Mouse (Mus musculus): ENCODE results near the gene Epm2a. TPM values are rescaled to one million over a fixed set of nuclear protein-coding genes. Genes with fewer than 3 reads are reported as not detected.
A peak's percentile ranks its signal among the peaks of the same experiment; 100 is the strongest.

The Epm2a gene
- polyA plus RNA-seq, 1 experiment: 23.0 TPM

GRCm38 (mm10) chr10:11438461-11438860 lies 95.3 kb downstream of the Epm2a start:
- TF ChIP-seq CTCF (IDR thresholded peaks at IDR 0.05; ENCODE audit: borderline replicate concordance, insufficient read depth, low read depth, low read length): no peak
- TF ChIP-seq POLR2A (IDR thresholded peaks at IDR 0.05; ENCODE audit: borderline replicate concordance, insufficient read depth, low read length): no peak
- DNase-seq: peak; percentile 24 to 43
- no peak overlapping the region for H3K27ac ChIP-seq (ENCODE audit: insufficient read depth, low read length)
- 0 out of 2 replicates have a peak, but pooled peaks cover 2% of the 10 kb centered on the region for H3K4me1 ChIP-seq (ENCODE audit: control insufficient read depth, insufficient read depth, low read length)
- 16% methylated on average over 10 of the region's 10 CpGs for whole genome bisulfite sequencing
- no peaks in the 10 kb centered on the region for H3K27me3 ChIP-seq (ENCODE audit: control insufficient read depth, insufficient read depth, low read length)
- no peak overlapping the region for H3K4me3 ChIP-seq (replicated peaks; ENCODE audit: insufficient read depth, low read depth, low read length)

GRCm38 (mm10) chr10:11439342-11439741 lies 96.1 kb downstream of the Epm2a start:
- TF ChIP-seq POLR2A (IDR thresholded peaks at IDR 0.05; ENCODE audit: borderline replicate concordance, insufficient read depth, low read length) (no peak), CTCF (IDR thresholded peaks at IDR 0.05; ENCODE audit: borderline replicate concordance, insufficient read depth, low read depth, low read length) (no peak)
- H3K27me3 ChIP-seq (ENCODE audit: control insufficient read depth, insufficient read depth, low read length): no peaks in the 10 kb centered on the region
- 88% methylated on average over 6 of the region's 6 CpGs for WGBS

GRCm38 (mm10) chr10:11449556-11450305 lies 106.5 kb downstream of the Epm2a start:
- H3K4me3 ChIP-seq (replicated peaks; ENCODE audit: insufficient read depth, low read depth, low read length): no peak overlapping the region
- no peaks in the 10 kb centered on the region for H3K4me1 ChIP-seq (ENCODE audit: control insufficient read depth, insufficient read depth, low read length)
- no peak overlapping the region for H3K27ac ChIP-seq (ENCODE audit: insufficient read depth, low read length)
- no peaks in the 10 kb centered on the region for H3K27me3 ChIP-seq (ENCODE audit: control insufficient read depth, insufficient read depth, low read length)
- 33% methylated on average over 23 of the region's 23 CpGs for WGBS
- TF ChIP-seq POLR2A (IDR thresholded peaks at IDR 0.05; ENCODE audit: borderline replicate concordance, insufficient read depth, low read length) (no peak), CTCF (IDR thresholded peaks at IDR 0.05; ENCODE audit: borderline replicate concordance, insufficient read depth, low read depth, low read length) (peak; percentile 81)
- DNase-seq: peak; percentile 77 to 83

More at GRCm38 (mm10) chr10:11439342-11439741, 96.1 kb downstream of the Epm2a start:
- H3K4me1 ChIP-seq (ENCODE audit: control insufficient read depth, insufficient read depth, low read length): 0 out of 2 replicates have a peak, but pooled peaks cover 2% of the 10 kb centered on the region
- DNase-seq: no peak
- H3K4me3 ChIP-seq (replicated peaks; ENCODE audit: insufficient read depth, low read depth, low read length): no peak overlapping the region
- no peak overlapping the region for H3K27ac ChIP-seq (ENCODE audit: insufficient read depth, low read length)

- Histone ChIP-seq H3K27me3 (ENCODE audit: control insufficient read depth, insufficient read depth, low read length) (no peaks in the 10 kb centered on the region), H3K4me1 (ENCODE audit: control insufficient read depth, insufficient read depth, low read length) (no peaks in the 10 kb centered on the region), H3K27ac (ENCODE audit: insufficient read depth, low read length) (no peak overlapping the region), H3K4me3 (replicated peaks; ENCODE audit: insufficient read depth, low read depth, low read length) (no peak overlapping the region)
- TF ChIP-seq POLR2A (IDR thresholded peaks at IDR 0.05; ENCODE audit: borderline replicate concordance, insufficient read depth, low read length) (no peak), CTCF (IDR thresholded peaks at IDR 0.05; ENCODE audit: borderline replicate concordance, insufficient read depth, low read depth, low read length) (no peak)
- WGBS: 66% methylated on average over 2 of the region's 2 CpGs
- no peak for DNase-seq
Observed at GRCm38 (mm10) chr10:11452537-11452936, 109.3 kb downstream of the Epm2a start.

- Histone ChIP-seq H3K27ac (ENCODE audit: insufficient read depth, low read length) (no peak overlapping the region), H3K27me3 (ENCODE audit: control insufficient read depth, insufficient read depth, low read length) (no peaks in the 10 kb centered on the region), H3K4me3 (replicated peaks; ENCODE audit: insufficient read depth, low read depth, low read length) (no peak overlapping the region), H3K4me1 (ENCODE audit: control insufficient read depth, insufficient read depth, low read length) (no peaks in the 10 kb centered on the region)
- no peak for TF ChIP-seq POLR2A (IDR thresholded peaks at IDR 0.05; ENCODE audit: borderline replicate concordance, insufficient read depth, low read length)
- TF ChIP-seq CTCF (IDR thresholded peaks at IDR 0.05; ENCODE audit: borderline replicate concordance, insufficient read depth, low read depth, low read length): no peak
- DNase-seq: no peak
- WGBS: 58% methylated on average over 1 of the region's 1 CpGs
Observed at GRCm38 (mm10) chr10:11457445-11457844, 114.2 kb downstream of the Epm2a start.

- 46% methylated on average over 28 of the region's 28 CpGs for WGBS
- TF ChIP-seq POLR2A (IDR thresholded peaks at IDR 0.05; ENCODE audit: borderline replicate concordance, insufficient read depth, low read length) (no peak), CTCF (IDR thresholded peaks at IDR 0.05; ENCODE audit: borderline replicate concordance, insufficient read depth, low read depth, low read length) (no peak)
- no peak overlapping the region for H3K4me3 ChIP-seq (replicated peaks; ENCODE audit: insufficient read depth, low read depth, low read length)
- H3K27me3 ChIP-seq (ENCODE audit: control insufficient read depth, insufficient read depth, low read length): no peaks in the 10 kb centered on the region
- H3K4me1 ChIP-seq (ENCODE audit: control insufficient read depth, insufficient read depth, low read length): no peaks in the 10 kb centered on the region
- DNase-seq: peak; percentile 44 to 69
- no peak overlapping the region for H3K27ac ChIP-seq (ENCODE audit: insufficient read depth, low read length)
Observed at GRCm38 (mm10) chr10:11491956-11492355, 148.8 kb downstream of the Epm2a start.

Other genes starting within 250 kb of the Epm2a start
- 18.3 and 20.6 TPM in 2 replicates for gene Shprh, start 194.0 kb upstream of the Epm2a start, polyA plus RNA-seq (2012; rRNA removed)
- gene Fbxo30, start 62.1 kb upstream of the Epm2a start, polyA plus RNA-seq (2012; rRNA removed): 4.8 and 5.5 TPM in 2 replicates